Mouse (Mus musculus) lung, embryonic 16.5 days (tissue): Measurements from ENCODE around the gene Zfp217. TPM values are rescaled to one million over a fixed set of nuclear protein-coding genes. Genes with fewer than 3 reads are reported as not detected.

ENCODE experiments used
- ATAC-seq: fragments of 200-750 bp; cut with Nextera tagmentation; 2 replicates; pipeline ENCODE4 v1.8.0; 2017; ENCODE audit warnings: low read depth, mild to moderate bottlenecking, moderate library complexity
- H3K27ac ChIP-seq: fragments of 300-500 bp; sonication (generic); 2 replicates; pipeline ENCODE4 v1.5.1; 2014; ENCODE audit warnings: mild to moderate bottlenecking, control low read depth, low read length
- H3K27me3 ChIP-seq: fragments of 300-500 bp; sonication (generic); 2 replicates; pipeline ENCODE4 v1.6.1; 2014; ENCODE audit warnings: low read depth, low read length, mixed read lengths; ENCODE audit not compliant: control insufficient read depth, insufficient read depth
- H3K36me3 ChIP-seq: fragments of 300-500 bp; sonication (generic); 2 replicates; pipeline ENCODE4 v1.6.1; 2014; ENCODE audit warnings: low read length; ENCODE audit not compliant: control insufficient read depth, insufficient read depth
- H3K4me1 ChIP-seq: fragments of 300-500 bp; sonication (generic); replicated peaks from 2 replicates; pipeline ENCODE4 v1.6.1; 2014; ENCODE audit warnings: low read length, mixed read lengths; ENCODE audit not compliant: control insufficient read depth, insufficient read depth
- H3K4me2 ChIP-seq: fragments of 300-500 bp; sonication (generic); 2 replicates; pipeline ENCODE4 v1.6.1; 2014; ENCODE audit warnings: low read depth, low read length, control low read depth
- H3K4me3 ChIP-seq: fragments of 300-500 bp; sonication (generic); 2 replicates; pipeline ENCODE4 v1.5.1; 2014; ENCODE audit warnings: mild to moderate bottlenecking, low read length, control low read depth
- H3K9ac ChIP-seq: fragments of 300-500 bp; sonication (generic); 2 replicates; pipeline ENCODE4 v1.6.1; 2014; ENCODE audit warnings: low read length, control low read depth
- H3K9me3 ChIP-seq: fragments of 300-500 bp; sonication (generic); 2 replicates; pipeline ENCODE4 v1.6.1; 2016; ENCODE audit warnings: low read length; ENCODE audit not compliant: control insufficient read depth
- WGBS: fragments of 180-500 bp; shearing (Covaris S2); extraction: QIAGEN DNeasy Blood & Tissue Kit; methylation state at CpG from one replicate; pipeline ENCODE4 v1.1.7; 2014; 5-methylcytosine and 5-hydroxymethylcytosine counted together
- polyA plus RNA-seq: library from polyadenylated mRNA; unstranded; fragments of >200 nt; fragmentation: Nextera tagmentation; extraction: Ambion mirVana; gene quantifications from 2 replicates; pipeline ENCODE4 v1.2.1, GENCODE M21; 2015

The Zfp217 gene
- polyA plus RNA-seq, 1 experiment from 2014 or later, result 5.2 TPM

- Histone ChIP-seq H3K9me3 (no peaks in the 10 kb centered on the region), H3K27me3 (no peaks in the 10 kb centered on the region), H3K4me2 (no peak overlapping the region), H3K4me1 (no peaks in the 10 kb centered on the region), H3K36me3 (peaks cover 8% of the 10 kb centered on the region), H3K27ac (no peak overlapping the region), H3K4me3 (no peak overlapping the region), H3K9ac (no peak overlapping the region)
- ATAC-seq, result no peak
- 71% methylated on average over 7 of the region's 7 CpGs for WGBS
Observed at GRCm38 (mm10) chr2:170101932-170102331, 46.0 kb downstream of the Zfp217 start.

GRCm38 (mm10) chr2:170101132-170101531 is 46.8 kb downstream of the Zfp217 start:
- no peaks in the 10 kb centered on the region for H3K27me3 ChIP-seq
- no peak overlapping the region for H3K9ac ChIP-seq
- H3K4me1 ChIP-seq, result no peaks in the 10 kb centered on the region
- peak overlapping the region; percentile 35 for H3K4me2 ChIP-seq
- 2% methylated on average over 12 of the region's 12 CpGs for WGBS
- peak; percentile 23; the same call in 1 of the 2 replicates for ATAC-seq
- H3K4me3 ChIP-seq, result no peak overlapping the region
- no peak overlapping the region for H3K27ac ChIP-seq
- H3K9me3 ChIP-seq, result no peaks in the 10 kb centered on the region
- peaks cover 3% of the 10 kb centered on the region for H3K36me3 ChIP-seq

- H3K4me3 ChIP-seq, result no peak overlapping the region
- no peaks in the 10 kb centered on the region for H3K4me1 ChIP-seq
- H3K4me2 ChIP-seq, result no peak overlapping the region
- no peaks in the 10 kb centered on the region for H3K27me3 ChIP-seq
- no peak for ATAC-seq
- no peaks in the 10 kb centered on the region for H3K36me3 ChIP-seq
- H3K9me3 ChIP-seq, result no peaks in the 10 kb centered on the region
- no peak overlapping the region for H3K27ac ChIP-seq
- WGBS, result 90% methylated on average over 9 of the region's 9 CpGs
- H3K9ac ChIP-seq, result no peak overlapping the region
Observed at GRCm38 (mm10) chr2:170094871-170095270, 53.0 kb downstream of the Zfp217 start.

GRCm38 (mm10) chr2:170094220-170094619 is 53.7 kb downstream of the Zfp217 start:
- ATAC-seq, result no peak

GRCm38 (mm10) chr2:170091563-170092443 is 56.1 kb downstream of the Zfp217 start:
- Histone ChIP-seq H3K4me3 (no peak overlapping the region), H3K4me1 (no peaks in the 10 kb centered on the region), H3K27ac (no peak overlapping the region), H3K27me3 (no peaks in the 10 kb centered on the region), H3K4me2 (no peak overlapping the region), H3K9ac (no peak overlapping the region), H3K9me3 (no peaks in the 10 kb centered on the region), H3K36me3 (no peaks in the 10 kb centered on the region)
- WGBS, result 63% methylated on average over 10 of the region's 10 CpGs
- no peak for ATAC-seq

More at GRCm38 (mm10) chr2:170094220-170094619, 53.7 kb downstream of the Zfp217 start:
- no peak overlapping the region for H3K4me3 ChIP-seq
- H3K9me3 ChIP-seq, result no peaks in the 10 kb centered on the region
- no peak overlapping the region for H3K4me2 ChIP-seq
- H3K4me1 ChIP-seq, result no peaks in the 10 kb centered on the region
- H3K27ac ChIP-seq, result no peak overlapping the region
- WGBS, result 92% methylated on average over 17 of the region's 17 CpGs
- no peaks in the 10 kb centered on the region for H3K36me3 ChIP-seq
- H3K27me3 ChIP-seq, result no peaks in the 10 kb centered on the region
- H3K9ac ChIP-seq, result no peak overlapping the region

- no peak overlapping the region for H3K9ac ChIP-seq
- H3K4me2 ChIP-seq, result no peak overlapping the region
- H3K9me3 ChIP-seq, result no peaks in the 10 kb centered on the region
- H3K4me3 ChIP-seq, result no peak overlapping the region
- no peaks in the 10 kb centered on the region for H3K27me3 ChIP-seq
- H3K27ac ChIP-seq, result no peak overlapping the region
- H3K4me1 ChIP-seq, result peaks cover 6% of the 10 kb centered on the region; the same call in 1 of the 2 replicates
- WGBS, result 32% methylated on average over 15 of the region's 15 CpGs
- no peaks in the 10 kb centered on the region for H3K36me3 ChIP-seq
- 0 out of 2 replicates have a peak, but pooled peaks have one; percentile 34 for ATAC-seq
Observed at GRCm38 (mm10) chr2:170078442-170079017, 69.4 kb downstream of the Zfp217 start.

- 53% methylated on average over 10 of the region's 10 CpGs for WGBS
- H3K9ac ChIP-seq, result no peak overlapping the region
- H3K4me1 ChIP-seq, result peaks cover 6% of the 10 kb centered on the region; the same call in 1 of the 2 replicates
- H3K36me3 ChIP-seq, result no peaks in the 10 kb centered on the region
- 0 out of 2 replicates have a peak, but pooled peaks have one; percentile 41 for ATAC-seq
- no peaks in the 10 kb centered on the region for H3K27me3 ChIP-seq
- H3K4me2 ChIP-seq, result no peak overlapping the region
- no peaks in the 10 kb centered on the region for H3K9me3 ChIP-seq
- no peak overlapping the region for H3K27ac ChIP-seq
- H3K4me3 ChIP-seq, result no peak overlapping the region
Observed at GRCm38 (mm10) chr2:170078041-170078440, 69.9 kb downstream of the Zfp217 start.

GRCm38 (mm10) chr2:170076941-170077490 is 70.9 kb downstream of the Zfp217 start:
- WGBS, result 60% methylated on average over 6 of the region's 6 CpGs
- no peak for ATAC-seq

More at GRCm38 (mm10) chr2:170076941-170077490, 70.9 kb downstream of the Zfp217 start:
- Histone ChIP-seq H3K4me3 (no peak overlapping the region), H3K4me1 (peaks cover 6% of the 10 kb centered on the region; the same call in 1 of the 2 replicates), H3K9me3 (no peaks in the 10 kb centered on the region), H3K4me2 (no peak overlapping the region), H3K27me3 (no peaks in the 10 kb centered on the region), H3K9ac (no peak overlapping the region), H3K36me3 (no peaks in the 10 kb centered on the region), H3K27ac (no peak overlapping the region)
